Mouse (Mus musculus): ENCODE measurements around the gene Tgtp2.
A peak's percentile ranks its signal among the peaks of the same experiment; 100 is the strongest.

- TF ChIP-seq CTCF (IDR thresholded peaks at IDR 0.05; ENCODE audit: low read depth): peak; percentile 96
- no peak for TF ChIP-seq EP300 (optimal IDR thresholded peaks at IDR 0.05)
Measured at GRCm38 (mm10) chr11:49103047-49103693, 39.2 kb upstream of the Tgtp2 start.

Data from stomach, postnatal 0 days (tissue).